Comparison of ENCODE assay signal across 8 mouse cellular contexts in the genomic region with DNA sequence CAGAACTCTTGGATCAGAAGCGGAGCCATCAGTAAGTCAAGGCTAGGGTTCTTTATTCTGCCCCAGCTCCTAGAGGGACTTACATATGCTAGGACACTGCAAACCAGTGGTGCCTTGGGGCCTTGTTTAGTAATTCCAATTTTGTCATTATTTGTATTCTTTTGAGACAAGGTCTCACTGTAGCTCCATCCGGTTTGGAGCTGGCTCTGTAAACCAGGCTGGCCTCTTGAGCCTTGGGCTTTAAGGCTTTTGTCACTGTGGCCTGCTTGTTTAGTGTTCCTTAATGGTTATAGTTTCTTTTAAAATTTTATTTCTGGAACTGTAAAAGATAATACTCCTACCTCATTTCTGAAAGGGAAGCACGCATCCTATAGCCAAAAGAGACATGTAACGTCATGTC. TPM values are rescaled to one million over a fixed set of nuclear protein-coding genes. Genes with fewer than 3 reads are reported as not detected.
DNase-seq lines count a peak whose midpoint lies in the region; ATAC-seq and TF ChIP-seq lines count a peak whose summit lies in the region.
"Had no signal": no experiment of that assay in that cellular context is flagged by ENCODE, and none has a peak within 500 bp of the region (broad histone marks: within the 10 kb centered on the region; RNA-seq: fewer than 3 reads in every experiment).

No protein-coding gene starts in this region.

- H3K36me3 ChIP-seq in limb, embryonic 12.5 days: peaks cover 13% of the 10 kb centered on the region
- peaks cover 35% of the 10 kb centered on the region for H3K36me3 ChIP-seq in limb, embryonic 10.5 days
- peaks cover 18% of the 10 kb centered on the region for H3K36me3 ChIP-seq in forebrain, embryonic 13.5 days (ENCODE audit: poor library complexity, severe bottlenecking)
- peaks cover 10% of the 10 kb centered on the region for H3K36me3 ChIP-seq in limb, embryonic 15.5 days
- peaks cover 21% of the 10 kb centered on the region for H3K36me3 ChIP-seq in small intestine, adult 2 months (ENCODE audit: control insufficient read depth, insufficient read depth, low read length)

- no peak overlapping the region for H3K4me3 ChIP-seq in limb, embryonic 12.5 days (replicated peaks)
- no peak overlapping the region; the same call in 1 of the 2 replicates for H3K4me3 ChIP-seq in limb, embryonic 10.5 days
- H3K4me3 ChIP-seq in forebrain, embryonic 13.5 days: no peak overlapping the region
- no peak overlapping the region for H3K4me3 ChIP-seq in limb, embryonic 15.5 days
- H3K4me3 ChIP-seq in small intestine, adult 2 months (ENCODE audit: low read depth, low read length): no peak overlapping the region

- H3K27ac ChIP-seq in limb, embryonic 12.5 days: no peak overlapping the region
- H3K27ac ChIP-seq in limb, embryonic 10.5 days: no peak overlapping the region
- H3K27ac ChIP-seq in forebrain, embryonic 13.5 days: no peak overlapping the region
- H3K27ac ChIP-seq in limb, embryonic 15.5 days: no peak overlapping the region
- peak overlapping the region; percentile 45 for H3K27ac ChIP-seq in small intestine, adult 2 months (ENCODE audit: insufficient read depth, low read depth, low read length)

- no peaks in the 10 kb centered on the region for H3K27me3 ChIP-seq in limb, embryonic 12.5 days
- no peaks in the 10 kb centered on the region for H3K27me3 ChIP-seq in limb, embryonic 10.5 days (ENCODE audit: low read depth, poor library complexity, severe bottlenecking)
- H3K27me3 ChIP-seq in forebrain, embryonic 13.5 days: no peaks in the 10 kb centered on the region
- no peaks in the 10 kb centered on the region for H3K27me3 ChIP-seq in limb, embryonic 15.5 days
- H3K27me3 ChIP-seq in small intestine, adult 2 months (ENCODE audit: control insufficient read depth, insufficient read depth, low read length): no peaks in the 10 kb centered on the region

- peak overlapping the region; percentile 90 for H3K4me2 ChIP-seq in limb, embryonic 12.5 days
- H3K4me2 ChIP-seq in forebrain, embryonic 13.5 days: peak overlapping the region; percentile 82
- H3K4me2 ChIP-seq in limb, embryonic 15.5 days: peak overlapping the region; percentile 77; the same call in 1 of the 2 replicates

- TF ChIP-seq CTCF in small intestine, adult 2 months (IDR thresholded peaks at IDR 0.05; ENCODE audit: extremely low read depth, insufficient read length, insufficient replicate concordance, low read depth, low read length): no peak

- no peak overlapping the region for H3K9ac ChIP-seq in limb, embryonic 12.5 days (replicated peaks)
- peak overlapping the region; percentile 92 for H3K9ac ChIP-seq in forebrain, embryonic 13.5 days
- no peak overlapping the region for H3K9ac ChIP-seq in limb, embryonic 15.5 days

- TF ChIP-seq POLR2A in small intestine, adult 2 months (IDR thresholded peaks at IDR 0.05; ENCODE audit: low read depth, low read length): no peak

- ATAC-seq in limb, embryonic 12.5 days (ENCODE audit: insufficient number of reproducible peaks, insufficient read depth, low FRiP score, low TSS enrichment, low read depth): no peak
- no peak for ATAC-seq in forebrain, embryonic 13.5 days
- ATAC-seq in limb, embryonic 15.5 days (ENCODE audit: insufficient number of reproducible peaks, low FRiP score, low TSS enrichment, low read depth): no peak

- DNase-seq in limb, embryonic 10.5 days (ENCODE audit: low spot score): no peak
- DNase-seq in cerebellum, adult 18-20 months: no peak
- DNase-seq in right cerebral cortex, postnatal 10 days (ENCODE audit: low spot score in 2 of 2): no peak
- DNase-seq: cerebellum, adult 11 months had no signal

- 72% methylated on average over 4 of the region's 4 CpGs for WGBS in limb, embryonic 12.5 days
- 91% methylated on average over 4 of the region's 4 CpGs for WGBS in limb, embryonic 10.5 days
- 83% methylated on average over 4 of the region's 4 CpGs for WGBS in forebrain, embryonic 13.5 days
- 58% methylated on average over 4 of the region's 4 CpGs for WGBS in limb, embryonic 15.5 days
- 80% methylated on average over 4 of the region's 4 CpGs for WGBS in small intestine, adult 2 months

- 0 out of 2 replicates have a peak, but pooled peaks cover 3% of the 10 kb centered on the region for H3K9me3 ChIP-seq in limb, embryonic 12.5 days
- H3K9me3 ChIP-seq in limb, embryonic 10.5 days (replicated peaks): no peaks in the 10 kb centered on the region
- H3K9me3 ChIP-seq in forebrain, embryonic 13.5 days (replicated peaks): no peaks in the 10 kb centered on the region
- no peaks in the 10 kb centered on the region for H3K9me3 ChIP-seq in limb, embryonic 15.5 days

- peaks cover 42% of the 10 kb centered on the region for H3K4me1 ChIP-seq in limb, embryonic 12.5 days (replicated peaks)
- H3K4me1 ChIP-seq in limb, embryonic 10.5 days: peaks cover 63% of the 10 kb centered on the region
- peaks cover 32% of the 10 kb centered on the region for H3K4me1 ChIP-seq in forebrain, embryonic 13.5 days
- H3K4me1 ChIP-seq in limb, embryonic 15.5 days: peaks cover 38% of the 10 kb centered on the region
- H3K4me1 ChIP-seq in small intestine, adult 2 months (ENCODE audit: control insufficient read depth, insufficient read depth, insufficient read length, low read length): peaks cover 15% of the 10 kb centered on the region

RNA-seq across cellular contexts. Expression of gene Etnk1, which starts 2.4 kb away (rescaled TPM):
- polyA plus RNA-seq in limb, embryonic 12.5 days (2016; fragmentation: Nextera tagmentation; extraction: Ambion mirVana): 22.1 and 24.2 TPM in 2 replicates
- polyA plus RNA-seq in limb, embryonic 10.5 days (2016; fragmentation: Nextera tagmentation; extraction: Ambion mirVana): 20.9 and 21.2 TPM in 2 replicates
- polyA plus RNA-seq in forebrain, embryonic 13.5 days (2015; fragmentation: Nextera tagmentation; extraction: Ambion mirVana): 22.6 and 24.7 TPM in 2 replicates
- polyA plus RNA-seq in limb, embryonic 15.5 days (2015; fragmentation: Nextera tagmentation; extraction: Ambion mirVana): 12.5 and 16.1 TPM in 2 replicates
- 65.2 and 77.7 TPM in 2 replicates for polyA plus RNA-seq in small intestine, adult 2 months (2012; rRNA removed)
